Mouse (Mus musculus) lung, adult 10 weeks (tissue): ENCODE measurements around the gene Evi5l. TPM values are rescaled to one million over a fixed set of nuclear protein-coding genes. Genes with fewer than 3 reads are reported as not detected.

ENCODE experiments used
- polyA plus RNA-seq: library from polyadenylated mRNA; stranded (reverse); fragments of 350-450 nt; fragmentation: Illumina TruSeq; extraction: RNeasy Lipid Tissue Mini Kit (QIAGEN cat#74804); gene quantifications from one replicate; pipeline ENCODE4 v1.2.3, GENCODE M21; 2014; ENCODE audit warnings: low read depth, low replicate concordance; ENCODE audit not compliant: insufficient read depth

The Evi5l gene
- polyA plus RNA-seq: 7.3 TPM

DNA sequence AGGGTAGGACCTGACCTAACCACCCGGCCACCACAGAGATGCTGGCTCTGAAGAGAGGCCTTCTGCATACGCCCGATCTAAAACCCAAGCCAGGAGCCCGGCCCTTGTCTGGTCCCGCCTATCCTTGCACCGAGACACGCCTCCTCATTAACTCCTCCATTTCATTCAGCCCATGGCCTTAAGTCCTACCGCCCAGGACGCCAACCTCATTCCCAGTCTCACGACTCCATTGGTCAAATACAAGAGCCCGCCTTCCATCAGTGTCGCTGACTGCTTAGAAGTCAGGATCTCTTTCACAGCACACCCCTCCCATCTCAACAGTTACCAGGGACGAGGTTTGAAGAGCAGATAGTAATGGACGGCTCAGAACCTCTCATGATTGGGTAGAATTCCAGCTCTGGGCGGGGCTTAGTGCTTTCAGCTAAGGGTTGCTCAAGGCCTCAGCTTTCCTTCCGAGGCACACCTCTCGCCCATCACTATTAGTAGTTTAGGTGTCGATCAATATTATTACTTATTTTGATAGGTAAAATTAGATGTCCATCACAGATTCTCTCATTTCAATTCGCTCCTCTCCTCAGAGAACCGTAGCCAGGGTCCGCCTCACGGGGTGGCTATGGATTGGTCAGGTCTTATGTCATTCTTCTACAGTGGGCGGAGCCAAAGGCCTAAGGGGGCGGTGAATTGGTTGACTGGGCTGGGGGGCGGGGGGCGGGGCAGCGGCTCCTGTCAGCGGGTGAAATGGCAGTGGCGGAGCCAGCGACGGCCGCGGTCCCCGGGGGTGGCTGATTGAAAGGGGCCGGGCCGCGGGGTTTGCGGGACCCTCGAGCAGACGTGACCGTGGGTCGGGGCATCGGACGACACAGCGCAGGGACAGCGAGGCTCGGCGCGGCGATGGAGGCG lies at the start of gene Evi5l:
Gene Evi5l, plus strand, starts transcription at position 716 of the 900 bp plus-strand sequence.

DNA sequence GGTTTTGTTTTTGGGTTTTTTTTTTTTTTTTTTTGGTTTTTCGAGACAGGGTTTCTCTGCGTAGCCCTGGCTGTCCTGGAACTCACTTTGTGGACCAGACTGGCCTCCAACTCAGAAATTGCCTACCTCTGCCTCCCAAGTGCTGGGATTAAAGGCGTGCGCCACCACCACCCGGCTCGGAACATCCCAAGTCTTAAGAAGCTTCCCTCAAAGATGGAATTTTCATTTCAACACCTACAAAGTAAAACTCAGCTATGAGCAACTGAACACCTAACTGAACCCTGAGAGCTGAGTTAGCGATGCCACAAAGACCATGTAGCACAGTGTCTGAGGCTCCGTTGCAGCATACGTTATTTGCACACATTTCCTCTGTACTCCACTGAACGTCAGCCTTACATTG lies 32.6 kb upstream of the Evi5l start, which contains the start of gene Cd209g:
Gene Cd209g, plus strand, starts transcription at position 301 of the 400 bp plus-strand sequence.

DNA sequence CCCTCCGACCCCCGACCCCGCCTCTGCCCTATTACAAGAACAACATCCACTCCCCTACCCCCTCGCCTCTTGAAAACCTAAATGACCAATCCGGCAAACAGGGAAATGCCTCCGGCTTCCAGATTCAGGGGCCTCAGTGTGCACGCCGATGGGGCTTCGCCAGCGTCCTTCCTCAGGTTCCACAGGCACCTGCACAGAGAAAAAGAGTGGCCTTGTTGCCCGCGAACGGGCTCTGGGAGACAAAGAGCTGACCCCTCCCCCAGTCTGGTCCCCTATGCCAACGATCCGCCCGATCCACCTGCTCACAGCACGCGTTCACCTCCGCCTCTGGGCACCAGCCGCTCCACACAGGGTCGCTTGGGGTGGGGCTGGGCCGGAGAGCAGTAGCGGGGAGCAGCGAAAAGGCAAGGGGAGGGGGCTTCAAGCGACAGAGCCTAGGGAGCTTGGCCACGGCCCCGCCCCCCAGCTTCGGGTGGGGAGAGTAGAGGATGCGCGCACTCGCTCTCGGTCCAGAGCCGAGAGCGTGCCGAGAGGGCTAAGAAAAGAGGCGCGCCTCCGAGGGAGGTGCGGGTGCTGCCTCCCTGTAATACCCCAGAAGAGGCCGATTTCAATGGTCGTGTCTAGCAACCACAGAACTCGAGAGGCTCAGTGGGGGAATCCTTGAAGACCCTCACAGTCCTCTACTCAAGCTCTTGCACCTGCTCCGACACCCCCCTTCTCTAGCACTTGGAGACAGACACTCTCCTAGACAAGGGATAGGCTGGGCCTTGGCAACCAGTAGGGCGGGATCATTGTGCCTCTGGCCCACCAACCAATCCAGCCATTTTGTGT lies 50.6 kb downstream of the Evi5l start, which contains the start of gene Prr36:
Gene Prr36, minus strand, starts transcription at position 669 of the 831 bp plus-strand sequence.

GRCm38 (mm10) chr8:4226739-4227347 lies 60.5 kb downstream of the Evi5l start, which contains the start of gene Lrrc8e:
Gene Lrrc8e, plus strand, starts transcription at chr8:4226827.

DNA sequence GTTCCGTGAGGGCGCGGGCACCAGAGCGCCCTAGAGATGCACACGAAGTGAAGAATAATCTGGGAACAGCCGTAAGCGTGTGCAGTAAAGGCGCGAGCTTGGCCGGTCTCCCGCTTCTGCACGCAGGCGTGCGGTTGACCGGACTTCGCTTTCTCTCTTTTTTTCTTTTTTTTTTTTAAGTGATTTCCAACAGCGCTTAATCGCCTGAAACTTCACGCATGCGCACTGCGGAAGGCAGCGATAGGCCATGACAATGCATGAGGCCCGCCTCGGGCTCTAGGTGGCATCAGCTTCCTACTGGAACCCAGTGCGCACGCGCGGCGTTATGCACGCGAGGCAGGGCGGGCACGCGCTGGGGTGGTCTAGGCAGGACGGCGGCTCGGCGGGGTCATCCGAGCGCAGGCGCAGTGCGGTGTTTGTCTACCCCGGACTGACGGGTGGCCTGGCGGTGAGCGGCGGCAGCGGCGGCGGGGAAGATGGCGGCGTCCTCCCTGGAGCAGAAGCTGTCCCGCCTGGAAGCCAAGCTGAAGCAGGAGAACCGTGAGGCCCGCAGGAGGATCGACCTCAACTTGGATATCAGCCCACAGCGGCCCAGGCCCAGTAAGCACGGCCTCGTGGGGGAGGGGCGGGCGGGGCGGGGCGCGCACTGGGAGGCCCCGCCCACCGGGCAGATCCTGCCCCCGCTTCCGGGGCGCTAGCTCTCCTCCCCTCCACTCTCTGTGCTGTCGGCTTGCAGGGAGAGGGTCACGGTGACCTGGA lies 72.2 kb downstream of the Evi5l start, which contains the start of the genes Map2k7 and Gm49320:
Gene Map2k7, plus strand, starts transcription at position 307 of the 759 bp plus-strand sequence.
Gene Gm49320, plus strand, starts transcription at position 432 of the 759 bp plus-strand sequence.

DNA sequence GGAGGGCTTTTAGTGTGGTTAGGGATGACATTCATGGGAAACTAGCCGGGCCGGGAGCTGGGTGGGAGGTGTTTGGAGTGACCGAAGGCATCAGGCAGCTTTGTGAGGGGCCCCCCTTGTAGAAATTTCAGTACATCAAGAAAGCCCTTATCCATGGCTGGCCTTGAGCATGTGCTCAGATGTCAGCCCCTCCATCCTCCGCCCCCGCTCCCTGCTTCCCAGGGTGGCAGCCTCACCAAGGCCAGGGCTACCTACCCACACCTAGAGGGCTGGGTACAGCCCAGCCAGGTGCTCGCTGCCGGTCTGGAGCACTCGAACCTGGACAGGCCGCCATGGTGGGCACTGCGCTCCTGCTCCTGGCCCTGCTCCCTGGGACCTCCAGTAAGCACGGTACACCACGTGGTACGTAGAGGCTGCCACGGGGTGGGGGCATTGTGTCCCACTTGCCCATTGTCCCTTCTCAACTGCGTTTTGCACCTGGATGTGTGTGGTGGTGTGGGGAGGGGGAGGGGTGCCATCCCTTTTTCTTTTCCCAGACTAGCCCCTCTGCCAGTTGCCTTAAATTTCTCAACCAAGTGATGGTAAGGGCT lies 81.7 kb downstream of the Evi5l start, which contains the start of gene Tgfbr3l:
Gene Tgfbr3l, plus strand, starts transcription at position 264 of the 590 bp plus-strand sequence.

DNA sequence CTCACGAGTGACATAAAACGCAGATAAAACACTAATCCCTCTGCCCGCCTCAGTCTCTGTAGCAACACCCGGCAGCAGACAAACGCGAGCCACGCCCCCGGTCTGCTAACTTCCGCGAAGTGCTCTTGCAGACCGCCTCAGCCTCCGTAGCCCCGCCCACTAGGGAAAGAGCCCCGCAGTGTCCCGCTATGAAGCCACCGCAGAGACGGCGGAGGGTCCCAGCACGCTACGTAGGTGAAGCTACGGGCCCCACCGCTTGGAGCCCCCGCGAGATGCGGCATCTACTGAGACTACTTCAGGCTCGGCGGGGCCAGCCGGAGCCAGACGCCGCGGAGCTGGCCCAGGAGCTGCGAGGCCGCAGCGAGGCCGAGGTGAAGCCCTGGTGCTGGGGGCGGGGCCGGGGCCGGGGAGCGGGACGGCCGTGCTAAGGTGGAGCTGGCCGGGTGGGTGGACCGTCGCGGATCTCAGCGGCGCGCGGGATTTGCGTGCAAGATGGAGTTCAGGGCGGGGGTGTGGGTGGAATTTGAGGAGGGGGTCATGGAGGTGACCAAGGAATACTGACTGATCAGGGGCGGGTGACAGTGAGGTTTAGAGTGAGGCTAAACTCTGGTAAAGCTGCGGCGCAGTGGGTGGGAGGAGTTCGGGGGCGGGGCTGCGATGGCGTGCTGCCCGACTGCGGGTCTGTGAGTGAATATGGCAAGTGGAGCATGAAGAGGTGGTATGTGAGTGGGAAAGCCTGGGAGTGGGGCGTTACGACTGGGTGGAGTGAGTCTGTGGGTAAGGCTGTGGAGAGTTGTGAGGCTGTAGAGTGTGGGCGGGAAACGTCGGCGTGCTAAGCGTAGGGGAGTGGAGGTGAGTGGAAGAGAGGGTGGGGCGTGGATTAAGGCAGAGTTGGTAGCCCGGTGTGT lies 86.8 kb downstream of the Evi5l start, which contains the start of gene Snapc2:
Gene Snapc2, plus strand, starts transcription at position 147 of the 908 bp plus-strand sequence.

GRCm38 (mm10) chr8:4259125-4259804 lies 92.9 kb downstream of the Evi5l start, which contains the start of gene Ctxn1:
Gene Ctxn1, minus strand, starts transcription at chr8:4259274.

Other genes starting within 250 kb of the Evi5l start
- gene Cd209b, start 239.7 kb upstream of the Evi5l start, polyA plus RNA-seq: 1.6 TPM
- 1.1 TPM for gene Cd209c, start 211.8 kb upstream of the Evi5l start, polyA plus RNA-seq
- 9.0 TPM for gene Cd209f, start 60.7 kb upstream of the Evi5l start, polyA plus RNA-seq
- gene Cd209g, start 32.5 kb upstream of the Evi5l start, polyA plus RNA-seq: 3.0 TPM
- 0.68 TPM for gene Prr36, start 50.9 kb downstream of the Evi5l start, polyA plus RNA-seq
- 2.7 TPM for gene Lrrc8e, start 60.3 kb downstream of the Evi5l start, polyA plus RNA-seq
- 20.6 TPM for gene Map2k7, start 72.2 kb downstream of the Evi5l start, polyA plus RNA-seq
- gene Gm49320, start 72.3 kb downstream of the Evi5l start, polyA plus RNA-seq: 0.21 TPM
- gene Tgfbr3l, start 81.6 kb downstream of the Evi5l start, polyA plus RNA-seq: 2.6 TPM
- gene Snapc2, start 86.5 kb downstream of the Evi5l start, polyA plus RNA-seq: 16.5 TPM
- gene Ctxn1, start 92.7 kb downstream of the Evi5l start, polyA plus RNA-seq: 17.2 TPM
- 32.0 TPM for gene Timm44, start 109.3 kb downstream of the Evi5l start, polyA plus RNA-seq
- 5.3 TPM for gene Ccl25, start 158.6 kb downstream of the Evi5l start, polyA plus RNA-seq
- 31.1 TPM for gene Elavl1, start 158.8 kb downstream of the Evi5l start, polyA plus RNA-seq